Mouse (Mus musculus) forebrain, embryonic 15.5 days (tissue): ENCODE data around the gene Pstpip1. TPM values are rescaled to one million over a fixed set of nuclear protein-coding genes. Genes with fewer than 3 reads are reported as not detected.
A peak's percentile ranks its signal among the peaks of the same experiment; 100 is the strongest.

Experiments used
- ATAC-seq: fragments of 200-750 bp; cut with Nextera tagmentation; replicated peaks from 2 replicates; pipeline ENCODE4 v1.8.0; 2017; ENCODE audit warnings: mild to moderate bottlenecking, moderate TSS enrichment, moderate library complexity
- H3K27ac ChIP-seq: fragments of 300-500 bp; sonication (generic); replicated peaks from 2 replicates; pipeline ENCODE4 v1.5.1; 2015; ENCODE audit warnings: mild to moderate bottlenecking, inconsistent platforms
- H3K27me3 ChIP-seq: fragments of 300-500 bp; sonication (generic); 2 replicates; pipeline ENCODE4 v1.6.1; 2015; ENCODE audit warnings: inconsistent platforms
- H3K36me3 ChIP-seq: fragments of 300-500 bp; sonication (generic); 2 replicates; pipeline ENCODE4 v1.6.1; 2015; ENCODE audit warnings: mild to moderate bottlenecking, inconsistent platforms
- H3K4me1 ChIP-seq: fragments of 300-500 bp; sonication (generic); 2 replicates; pipeline ENCODE4 v1.6.1; 2015; ENCODE audit warnings: inconsistent platforms
- H3K4me2 ChIP-seq: fragments of 300-500 bp; sonication (generic); replicated peaks from 2 replicates; pipeline ENCODE4 v1.6.1; 2015; ENCODE audit warnings: mild to moderate bottlenecking, inconsistent platforms
- H3K4me3 ChIP-seq: fragments of 300-500 bp; sonication (generic); 2 replicates; pipeline ENCODE4 v1.5.1; 2015; ENCODE audit warnings: mild to moderate bottlenecking, inconsistent platforms
- H3K9ac ChIP-seq: fragments of 300-500 bp; sonication (generic); replicated peaks from 2 replicates; pipeline ENCODE4 v1.6.1; 2015; ENCODE audit warnings: mild to moderate bottlenecking, inconsistent platforms
- H3K9me3 ChIP-seq: fragments of 300-500 bp; sonication (generic); 2 replicates; pipeline ENCODE4 v1.6.1; 2016; ENCODE audit warnings: inconsistent platforms
- WGBS: fragments of 180-500 bp; shearing (Covaris S2); methylation state at CpG from one replicate; pipeline ENCODE4 v1.1.7; 2015; ENCODE audit warnings: mixed read lengths; 5-methylcytosine and 5-hydroxymethylcytosine counted together
- polyA plus RNA-seq: library from polyadenylated mRNA; unstranded; fragments of >200 nt; fragmentation: Nextera tagmentation; extraction: Ambion mirVana; gene quantifications from 2 replicates; pipeline ENCODE4 v1.2.1, GENCODE M21; 2015

Pstpip1 gene
- polyA plus RNA-seq, 1 experiment from 2014 or later: 0.60 TPM

- 87% methylated on average over 5 of the region's 5 CpGs for WGBS
- Histone ChIP-seq H3K27me3 (no peaks in the 10 kb centered on the region), H3K4me1 (no peaks in the 10 kb centered on the region), H3K4me3 (no peak overlapping the region), H3K36me3 (no peaks in the 10 kb centered on the region), H3K27ac (no peak overlapping the region), H3K9me3 (no peaks in the 10 kb centered on the region), H3K4me2 (no peak overlapping the region), H3K9ac (no peak overlapping the region)
- ATAC-seq: no peak
Observed at GRCm38 (mm10) chr9:56108174-56108573, 18.4 kb downstream of the Pstpip1 start.

GRCm38 (mm10) chr9:56118091-56118490 is 28.3 kb downstream of the Pstpip1 start:
- Histone ChIP-seq H3K36me3 (no peaks in the 10 kb centered on the region), H3K4me2 (no peak overlapping the region), H3K9ac (no peak overlapping the region), H3K4me3 (no peak overlapping the region), H3K27ac (no peak overlapping the region), H3K27me3 (no peaks in the 10 kb centered on the region), H3K9me3 (no peaks in the 10 kb centered on the region), H3K4me1 (peaks cover 12% of the 10 kb centered on the region)
- no peak; the same call in 1 of the 2 replicates for ATAC-seq
- WGBS: 82% methylated on average over 5 of the region's 5 CpGs

GRCm38 (mm10) chr9:56118582-56118981 is 28.8 kb downstream of the Pstpip1 start:
- Histone ChIP-seq H3K9ac (peak overlapping the region; percentile 55), H3K27ac (no peak overlapping the region), H3K27me3 (no peaks in the 10 kb centered on the region), H3K4me1 (peaks cover 16% of the 10 kb centered on the region), H3K4me3 (peak overlapping the region; percentile 38), H3K4me2 (peak overlapping the region; percentile 78), H3K9me3 (no peaks in the 10 kb centered on the region), H3K36me3 (no peaks in the 10 kb centered on the region)
- WGBS: under 1% methylated on average over 14 of the region's 14 CpGs
- peak; percentile 51 for ATAC-seq

GRCm38 (mm10) chr9:56119651-56120050 is 29.9 kb downstream of the Pstpip1 start:
- H3K9me3 ChIP-seq: no peaks in the 10 kb centered on the region
- no peak for ATAC-seq
- no peak overlapping the region for H3K4me2 ChIP-seq
- no peaks in the 10 kb centered on the region for H3K27me3 ChIP-seq
- H3K27ac ChIP-seq: no peak overlapping the region
- no peak overlapping the region for H3K4me3 ChIP-seq
- no peaks in the 10 kb centered on the region for H3K36me3 ChIP-seq
- H3K4me1 ChIP-seq: peaks cover 16% of the 10 kb centered on the region
- 68% methylated on average over 2 of the region's 2 CpGs for whole genome bisulfite sequencing
- no peak overlapping the region for H3K9ac ChIP-seq

- no peak; the same call in 1 of the 2 replicates for ATAC-seq
Observed at GRCm38 (mm10) chr9:56121097-56121496, 31.3 kb downstream of the Pstpip1 start.

GRCm38 (mm10) chr9:56122973-56123372 is 33.2 kb downstream of the Pstpip1 start:
- 41% methylated on average over 8 of the region's 8 CpGs for WGBS
- peak; percentile 38 for ATAC-seq
- H3K36me3 ChIP-seq: peaks cover 4% of the 10 kb centered on the region; the same call in 1 of the 2 replicates
- no peak overlapping the region for H3K27ac ChIP-seq
- H3K9me3 ChIP-seq: no peaks in the 10 kb centered on the region
- peaks cover 16% of the 10 kb centered on the region for H3K4me1 ChIP-seq
- no peaks in the 10 kb centered on the region for H3K27me3 ChIP-seq
- no peak overlapping the region for H3K9ac ChIP-seq
- no peak overlapping the region for H3K4me3 ChIP-seq
- no peak overlapping the region for H3K4me2 ChIP-seq

More at GRCm38 (mm10) chr9:56121097-56121496, 31.3 kb downstream of the Pstpip1 start:
- Histone ChIP-seq H3K4me2 (no peak overlapping the region), H3K4me1 (peaks cover 16% of the 10 kb centered on the region), H3K27me3 (no peaks in the 10 kb centered on the region), H3K9ac (no peak overlapping the region), H3K36me3 (no peaks in the 10 kb centered on the region), H3K9me3 (no peaks in the 10 kb centered on the region), H3K4me3 (no peak overlapping the region), H3K27ac (no peak overlapping the region)
- WGBS: 28% methylated on average over 7 of the region's 7 CpGs

GRCm38 (mm10) chr9:56123613-56124012 is 33.9 kb downstream of the Pstpip1 start:
- Histone ChIP-seq H3K9me3 (no peaks in the 10 kb centered on the region), H3K36me3 (peaks cover 10% of the 10 kb centered on the region; the same call in 1 of the 2 replicates), H3K27ac (no peak overlapping the region), H3K9ac (no peak overlapping the region; the same call in 1 of the 2 replicates), H3K4me3 (no peak overlapping the region), H3K27me3 (no peaks in the 10 kb centered on the region), H3K4me2 (no peak overlapping the region), H3K4me1 (peaks cover 13% of the 10 kb centered on the region)
- 64% methylated on average over 7 of the region's 7 CpGs for WGBS
- no peak for ATAC-seq

GRCm38 (mm10) chr9:56124561-56124960 is 34.8 kb downstream of the Pstpip1 start:
- H3K9me3 ChIP-seq: no peaks in the 10 kb centered on the region
- WGBS: 25% methylated on average over 11 of the region's 11 CpGs
- H3K4me3 ChIP-seq: no peak overlapping the region
- H3K27me3 ChIP-seq: no peaks in the 10 kb centered on the region
- H3K4me2 ChIP-seq: no peak overlapping the region
- ATAC-seq: no peak
- H3K27ac ChIP-seq: no peak overlapping the region
- H3K4me1 ChIP-seq: peaks cover 8% of the 10 kb centered on the region
- H3K36me3 ChIP-seq: peaks cover 10% of the 10 kb centered on the region; the same call in 1 of the 2 replicates
- no peak overlapping the region for H3K9ac ChIP-seq

GRCm38 (mm10) chr9:56126453-56127173 is 36.9 kb downstream of the Pstpip1 start:
- H3K9ac ChIP-seq: no peak overlapping the region
- H3K27me3 ChIP-seq: no peaks in the 10 kb centered on the region
- no peaks in the 10 kb centered on the region for H3K9me3 ChIP-seq
- ATAC-seq: no peak
- 85% methylated on average over 16 of the region's 16 CpGs for WGBS
- peaks cover 22% of the 10 kb centered on the region; the same call in 1 of the 2 replicates for H3K36me3 ChIP-seq
- peaks cover 8% of the 10 kb centered on the region for H3K4me1 ChIP-seq
- H3K4me2 ChIP-seq: no peak overlapping the region
- no peak overlapping the region for H3K4me3 ChIP-seq
- no peak overlapping the region for H3K27ac ChIP-seq

- Histone ChIP-seq H3K9ac (no peak overlapping the region), H3K4me3 (no peak overlapping the region), H3K9me3 (no peaks in the 10 kb centered on the region), H3K4me1 (peaks cover 2% of the 10 kb centered on the region; the same call in 1 of the 2 replicates), H3K27me3 (no peaks in the 10 kb centered on the region), H3K4me2 (no peak overlapping the region), H3K36me3 (peaks cover 38% of the 10 kb centered on the region), H3K27ac (no peak overlapping the region)
- WGBS: 88% methylated on average over 9 of the region's 9 CpGs
- no peak for ATAC-seq
Observed at GRCm38 (mm10) chr9:56128331-56128730, 38.6 kb downstream of the Pstpip1 start.

GRCm38 (mm10) chr9:56129951-56130350 is 40.2 kb downstream of the Pstpip1 start:
- WGBS: 94% methylated on average over 3 of the region's 3 CpGs
- Histone ChIP-seq H3K4me3 (no peak overlapping the region), H3K36me3 (peaks cover 51% of the 10 kb centered on the region), H3K9me3 (no peaks in the 10 kb centered on the region), H3K27me3 (no peaks in the 10 kb centered on the region), H3K4me1 (no peaks in the 10 kb centered on the region), H3K4me2 (no peak overlapping the region), H3K27ac (no peak overlapping the region), H3K9ac (no peak overlapping the region)
- no peak for ATAC-seq

- H3K9me3 ChIP-seq: no peaks in the 10 kb centered on the region
- H3K9ac ChIP-seq: no peak overlapping the region
- no peak for ATAC-seq
- no peaks in the 10 kb centered on the region for H3K27me3 ChIP-seq
- H3K4me2 ChIP-seq: no peak overlapping the region
- no peak overlapping the region for H3K27ac ChIP-seq
- WGBS: 73% methylated on average over 4 of the region's 4 CpGs
- no peaks in the 10 kb centered on the region for H3K4me1 ChIP-seq
- H3K4me3 ChIP-seq: no peak overlapping the region
- H3K36me3 ChIP-seq: peaks cover 57% of the 10 kb centered on the region
Observed at GRCm38 (mm10) chr9:56130536-56130935, 40.8 kb downstream of the Pstpip1 start.
